Mouse (Mus musculus): ENCODE measurements around the gene Tfcp2. TPM values are rescaled to one million over a fixed set of nuclear protein-coding genes. Genes with fewer than 3 reads are reported as not detected.

Gene Tfcp2
- polyA plus RNA-seq (2015; fragmentation: Nextera tagmentation; extraction: Ambion mirVana) = 26.4 and 32.5 TPM in 2 replicates

DNA sequence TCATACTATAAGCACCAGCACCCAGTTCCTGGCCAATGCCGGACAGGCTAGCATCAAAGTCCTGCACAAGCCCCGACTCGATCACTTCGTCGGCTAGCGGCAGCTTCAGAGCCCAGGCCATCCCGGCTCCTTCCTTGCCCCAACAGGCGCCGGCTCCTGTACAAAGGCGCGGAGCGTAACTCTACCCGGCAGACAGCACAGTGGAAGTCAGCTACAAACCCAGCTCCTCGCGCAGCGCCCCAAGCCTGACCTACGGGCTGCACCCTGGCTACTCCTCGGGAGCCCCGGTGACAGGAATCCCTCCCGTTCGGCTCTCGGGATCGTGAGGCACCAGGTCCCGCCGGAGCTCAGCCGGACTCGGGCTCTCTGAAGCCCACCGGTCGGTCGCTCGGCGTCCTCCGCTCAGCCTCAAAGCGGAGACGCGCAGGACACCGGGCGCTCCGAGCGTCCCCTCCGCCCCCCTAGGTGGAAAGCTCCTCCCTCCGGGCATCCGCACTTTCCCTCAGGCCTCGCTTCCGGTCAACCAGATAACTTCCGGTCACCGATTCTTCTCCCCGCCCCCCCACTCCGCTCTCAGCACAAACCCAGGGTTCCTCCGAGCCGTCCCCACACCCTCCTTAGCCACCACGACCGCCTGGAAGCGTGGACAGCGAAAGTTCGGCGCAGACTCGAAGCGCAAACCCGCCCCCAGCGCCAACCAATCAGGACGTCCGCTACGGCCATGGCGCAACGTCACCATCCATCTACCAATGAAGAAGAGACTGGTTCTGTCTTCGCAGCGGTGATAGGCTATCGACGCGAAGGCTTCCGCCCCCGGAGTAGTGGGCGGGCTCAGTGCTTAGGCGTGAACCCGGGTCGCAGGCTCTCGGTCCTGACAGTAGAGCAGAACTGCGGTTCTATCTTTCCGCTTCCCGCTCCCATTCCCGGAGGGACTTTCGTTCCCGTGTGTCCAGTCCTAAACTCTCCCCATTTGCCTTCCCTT is at the start of gene Tfcp2:
Gene Tfcp2, minus strand, starts transcription at position 683 of the 982 bp plus-strand sequence.
- peak; percentile 99 for ATAC-seq (ENCODE audit: insufficient number of reproducible peaks, insufficient read depth, low FRiP score, low TSS enrichment, low read depth)
- Histone ChIP-seq H3K4me1 (peaks cover 10% of the 10 kb centered on the region), H3K36me3 (peaks cover 17% of the 10 kb centered on the region), H3K4me3 (peak within 1 kb of the TSS; percentile 88), H3K27me3 (no peaks in the 10 kb centered on the region), H3K9me3 (no peaks in the 10 kb centered on the region), H3K27ac (peak within 1 kb of the TSS; percentile 83), H3K9ac (peak within 1 kb of the TSS; percentile 90), H3K4me2 (peak within 1 kb of the TSS; percentile 88)
- WGBS = under 1% methylated on average over 84 of the region's 84 CpGs

DNA sequence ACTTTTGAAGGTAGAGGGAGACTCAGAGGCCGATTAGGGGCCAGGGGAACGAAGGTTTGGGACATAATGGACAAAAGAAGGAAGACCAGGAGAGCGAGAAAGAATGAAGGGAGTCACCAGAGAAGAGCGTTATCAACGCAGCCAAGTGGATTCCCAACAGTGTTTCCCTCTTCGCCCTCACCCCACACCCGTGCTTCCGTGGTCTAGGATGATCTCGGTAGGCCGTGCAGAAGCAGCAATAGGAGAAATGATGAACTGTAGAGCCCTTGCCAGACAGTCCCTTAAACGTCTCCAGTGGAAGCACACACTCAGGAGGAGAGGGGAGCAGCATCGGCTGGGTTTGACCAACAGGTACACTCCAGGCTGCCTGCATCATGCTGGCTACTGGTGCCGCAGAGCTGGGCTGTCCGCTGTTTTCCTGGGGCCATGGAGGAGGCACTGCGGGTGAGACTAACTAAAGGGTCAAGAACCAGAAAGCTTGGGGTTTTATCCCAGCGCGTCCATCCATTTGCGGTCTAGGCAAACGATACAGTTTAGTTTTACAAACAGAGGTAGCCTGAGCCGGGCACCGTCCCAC is 49.0 kb upstream of the Tfcp2 start:
- WGBS = 9% methylated on average over 21 of the region's 21 CpGs
- peaks cover 45% of the 10 kb centered on the region for H3K27me3 ChIP-seq
- H3K9ac ChIP-seq = peak overlapping the region; percentile 87; the same call in 1 of the 2 replicates
- ATAC-seq (ENCODE audit: insufficient number of reproducible peaks, insufficient read depth, low FRiP score, low TSS enrichment, low read depth) = no peak
- H3K4me2 ChIP-seq = peak overlapping the region; percentile 93
- H3K9me3 ChIP-seq = no peaks in the 10 kb centered on the region
- H3K4me3 ChIP-seq = peak overlapping the region; percentile 77
- peaks cover 23% of the 10 kb centered on the region for H3K4me1 ChIP-seq
- no peaks in the 10 kb centered on the region for H3K36me3 ChIP-seq
- H3K27ac ChIP-seq = no peak overlapping the region

DNA sequence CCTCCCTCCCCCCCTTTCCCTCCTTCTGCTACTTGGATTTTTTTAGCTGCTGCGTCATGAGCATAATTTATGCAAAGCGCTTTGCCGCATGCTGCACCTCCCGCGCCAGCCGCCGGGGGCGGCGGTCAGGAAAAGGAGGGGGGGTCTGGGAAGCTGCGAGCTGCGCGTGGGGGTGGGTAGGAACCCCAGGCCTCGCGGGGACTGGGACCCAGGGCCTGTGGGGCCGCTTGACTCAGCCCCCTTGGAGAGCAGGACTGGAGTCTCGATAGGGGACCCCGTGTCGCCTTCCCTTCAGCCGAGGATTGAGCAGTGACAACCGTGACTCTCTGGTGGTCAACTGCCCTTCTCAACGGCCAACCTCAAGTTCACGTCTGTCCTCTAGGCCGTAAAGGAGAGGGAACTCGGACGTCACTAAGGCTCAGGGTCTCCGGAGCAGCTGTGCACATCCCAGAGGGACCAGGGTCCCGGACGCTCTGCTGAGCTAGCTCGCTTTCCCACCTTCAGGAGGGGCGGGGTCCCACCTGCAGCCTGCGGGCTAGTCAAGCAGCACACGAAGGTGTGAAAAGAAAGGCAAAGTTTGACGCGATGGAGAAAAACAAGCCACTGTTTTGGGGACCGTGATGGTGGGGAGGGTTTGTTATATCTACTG is 48.4 kb upstream of the Tfcp2 start:
- under 1% methylated on average over 29 of the region's 35 CpGs for WGBS
- Histone ChIP-seq H3K27me3 (peaks cover 39% of the 10 kb centered on the region), H3K27ac (no peak overlapping the region)

DNA sequence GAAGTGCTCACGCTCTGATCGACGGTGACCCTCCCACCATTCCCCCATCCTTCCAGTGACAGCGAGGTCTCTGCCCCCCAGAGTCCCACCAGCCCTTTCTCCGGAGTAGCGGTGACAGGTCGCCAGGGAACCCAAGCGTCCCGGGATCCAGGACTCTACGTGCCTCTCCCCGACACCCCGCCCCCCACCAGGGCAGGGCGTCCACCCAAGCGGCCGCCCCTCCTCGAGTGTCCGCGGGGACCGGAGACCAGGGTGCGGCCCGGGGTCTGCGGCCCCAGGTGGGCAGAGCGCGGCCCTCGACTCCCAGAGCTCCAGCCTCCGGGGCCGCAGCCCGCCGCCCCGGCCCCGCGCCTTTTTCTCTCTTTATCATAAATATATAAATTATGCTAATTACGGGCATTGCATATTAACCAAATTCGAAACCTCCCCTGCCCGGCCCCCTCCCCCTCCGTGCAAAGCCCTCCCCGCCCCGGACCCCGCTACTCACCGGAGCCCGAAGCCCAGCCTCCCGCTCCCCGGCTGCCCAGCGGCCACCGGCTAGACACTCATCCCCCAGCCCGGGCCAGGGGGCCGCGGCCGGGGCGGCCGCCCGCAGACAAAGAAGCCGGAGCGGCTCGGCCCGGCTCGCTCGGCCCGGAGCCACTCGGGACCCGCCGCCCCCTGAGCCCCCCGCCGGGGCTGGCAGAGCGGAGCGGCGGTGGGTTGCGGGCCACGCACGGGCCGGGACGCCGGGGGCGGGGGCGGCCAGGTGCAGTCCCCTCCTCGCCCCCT is 47.7 kb upstream of the Tfcp2 start, which contains the start of gene Pou6f1:
Gene Pou6f1, minus strand, starts transcription at position 709 of the 771 bp plus-strand sequence.
- peaks cover 32% of the 10 kb centered on the region for H3K27me3 ChIP-seq
- WGBS = under 1% methylated on average over 52 of the region's 76 CpGs
- peak within 1 kb of the TSS; percentile 77 for H3K4me3 ChIP-seq
- peaks cover 14% of the 10 kb centered on the region for H3K4me1 ChIP-seq
- peak within 1 kb of the TSS; percentile 33; the same call in 1 of the 2 replicates for H3K27ac ChIP-seq
- H3K36me3 ChIP-seq = no peaks in the 10 kb centered on the region
- peak within 1 kb of the TSS; percentile 93 for H3K4me2 ChIP-seq
- no peaks in the 10 kb centered on the region for H3K9me3 ChIP-seq
- H3K9ac ChIP-seq = peak within 1 kb of the TSS; percentile 87
- peak; percentile 63; the same call in 1 of the 2 replicates for ATAC-seq (ENCODE audit: insufficient number of reproducible peaks, insufficient read depth, low FRiP score, low TSS enrichment, low read depth)

More for the DNA sequence above, 48.4 kb upstream of the Tfcp2 start:
- Histone ChIP-seq H3K9ac (peak overlapping the region; percentile 87), H3K9me3 (no peaks in the 10 kb centered on the region), H3K4me3 (peak overlapping the region; percentile 77), H3K36me3 (no peaks in the 10 kb centered on the region), H3K4me1 (peaks cover 19% of the 10 kb centered on the region), H3K4me2 (peak overlapping the region; percentile 93)
- ATAC-seq (ENCODE audit: insufficient number of reproducible peaks, insufficient read depth, low FRiP score, low TSS enrichment, low read depth) = peak; percentile 72; the same call in 1 of the 2 replicates

DNA sequence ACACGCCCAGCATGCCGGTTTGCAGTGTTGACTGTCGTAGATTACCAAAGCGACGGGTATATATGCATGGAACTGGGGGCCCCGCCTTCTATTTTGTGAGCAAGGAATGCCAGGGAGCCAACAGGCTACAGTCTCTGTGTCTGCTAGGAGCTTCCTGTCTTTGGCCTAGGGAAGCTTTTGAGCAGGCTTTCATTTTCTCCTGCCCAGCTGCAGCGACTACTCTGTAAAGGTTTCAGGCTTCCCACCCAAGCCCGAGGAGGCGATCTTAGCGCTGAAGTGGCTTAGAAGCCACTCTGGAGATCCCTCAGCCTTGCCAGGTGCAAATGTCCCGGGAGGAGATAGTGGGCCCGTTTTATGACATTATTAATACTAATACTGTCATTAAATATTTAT is 47.1 kb upstream of the Tfcp2 start:
- Histone ChIP-seq H3K9me3 (no peaks in the 10 kb centered on the region), H3K27ac (peak overlapping the region; percentile 33; the same call in 1 of the 2 replicates), H3K4me3 (peak overlapping the region; percentile 77), H3K4me2 (peak overlapping the region; percentile 93), H3K36me3 (no peaks in the 10 kb centered on the region), H3K4me1 (peaks cover 14% of the 10 kb centered on the region), H3K9ac (peak overlapping the region; percentile 87), H3K27me3 (peaks cover 32% of the 10 kb centered on the region)
- 1% methylated on average over 12 of the region's 12 CpGs for WGBS
- ATAC-seq (ENCODE audit: insufficient number of reproducible peaks, insufficient read depth, low FRiP score, low TSS enrichment, low read depth) = no peak

DNA sequence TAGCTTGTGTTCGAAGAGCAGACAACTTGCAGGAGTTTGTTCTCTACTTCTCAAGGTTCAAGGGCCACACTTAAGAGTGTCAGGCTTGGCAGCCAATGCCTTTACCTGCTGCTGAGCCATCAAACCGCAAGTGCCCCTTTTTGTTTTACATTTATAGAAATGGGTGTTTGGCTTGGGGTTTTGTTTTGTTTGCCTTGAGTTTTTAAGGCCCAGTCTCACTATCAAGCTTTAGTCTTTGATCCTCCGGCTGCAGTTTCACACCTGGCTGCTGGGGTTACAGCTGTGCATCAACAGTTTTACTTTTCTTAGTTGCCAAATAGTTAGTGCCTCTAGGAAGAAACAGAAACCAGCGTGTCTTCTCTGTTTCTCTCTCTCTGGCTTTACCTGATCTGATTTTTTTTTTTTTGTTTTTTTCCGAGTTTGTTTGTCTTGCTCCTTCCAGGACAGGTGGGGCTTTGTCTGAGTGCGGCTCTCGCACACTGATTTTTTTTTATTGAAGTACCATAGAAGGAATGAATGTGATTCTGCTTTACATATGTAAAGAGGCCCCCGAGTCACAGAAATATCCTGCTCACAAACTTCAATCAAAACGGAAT is 46.6 kb upstream of the Tfcp2 start:
- 26% methylated on average over 9 of the region's 9 CpGs for WGBS
- H3K27ac ChIP-seq = no peak overlapping the region
- peaks cover 14% of the 10 kb centered on the region for H3K4me1 ChIP-seq
- H3K27me3 ChIP-seq = peaks cover 27% of the 10 kb centered on the region
- H3K4me3 ChIP-seq = peak overlapping the region; percentile 77
- H3K9me3 ChIP-seq = no peaks in the 10 kb centered on the region
- no peak overlapping the region for H3K9ac ChIP-seq
- H3K4me2 ChIP-seq = peak overlapping the region; percentile 93
- no peaks in the 10 kb centered on the region for H3K36me3 ChIP-seq
- no peak for ATAC-seq (ENCODE audit: insufficient number of reproducible peaks, insufficient read depth, low FRiP score, low TSS enrichment, low read depth)

DNA sequence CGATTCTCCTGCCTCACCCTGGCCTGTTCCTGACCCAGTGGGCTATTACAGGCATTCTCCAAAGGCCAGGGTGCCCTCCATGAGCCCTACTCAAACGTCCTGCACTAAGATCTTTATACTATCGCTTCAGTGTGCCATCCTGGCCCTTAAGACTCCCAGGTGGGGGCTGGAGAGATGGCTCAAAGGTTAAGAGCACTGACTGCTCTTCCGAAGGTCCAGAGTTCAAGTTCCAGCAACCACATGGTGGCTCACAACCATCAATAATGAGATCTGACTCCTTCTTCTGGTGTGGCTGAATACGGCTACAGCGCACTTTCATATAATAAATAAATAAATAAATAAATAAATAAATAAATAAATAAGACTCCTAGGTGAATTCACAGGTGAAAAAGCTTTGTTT is 41.0 kb upstream of the Tfcp2 start:
- H3K27me3 ChIP-seq = no peaks in the 10 kb centered on the region
- WGBS = 80% methylated on average over 6 of the region's 6 CpGs
- no peak overlapping the region for H3K9ac ChIP-seq
- no peaks in the 10 kb centered on the region for H3K4me1 ChIP-seq
- H3K9me3 ChIP-seq = no peaks in the 10 kb centered on the region
- no peak overlapping the region for H3K4me3 ChIP-seq
- peaks cover 14% of the 10 kb centered on the region for H3K36me3 ChIP-seq
- H3K27ac ChIP-seq = no peak overlapping the region
- H3K4me2 ChIP-seq = no peak overlapping the region
- ATAC-seq (ENCODE audit: insufficient number of reproducible peaks, insufficient read depth, low FRiP score, low TSS enrichment, low read depth) = no peak

DNA sequence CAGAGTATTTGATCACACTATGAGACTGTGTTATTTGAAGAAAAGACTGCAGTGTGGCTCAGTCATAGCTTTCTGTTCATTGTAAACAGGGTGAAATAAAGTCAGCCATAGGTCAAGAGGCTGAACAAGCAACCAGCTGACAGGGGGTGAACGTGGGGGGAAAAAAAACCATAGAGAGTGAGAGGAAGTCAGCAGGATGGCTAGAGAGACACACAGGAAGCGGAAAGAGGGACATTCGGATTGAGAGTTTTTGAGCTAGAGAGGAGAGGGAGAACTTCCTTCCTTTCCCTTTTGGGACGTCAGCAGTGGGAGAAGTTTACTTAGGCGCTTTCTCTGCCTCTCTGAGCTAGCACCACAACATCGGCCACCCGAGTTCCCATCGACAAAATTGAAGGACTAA is 38.6 kb upstream of the Tfcp2 start:
- Histone ChIP-seq H3K36me3 (peaks cover 34% of the 10 kb centered on the region), H3K9ac (no peak overlapping the region), H3K4me2 (no peak overlapping the region), H3K9me3 (no peaks in the 10 kb centered on the region), H3K27me3 (no peaks in the 10 kb centered on the region), H3K27ac (no peak overlapping the region), H3K4me1 (no peaks in the 10 kb centered on the region), H3K4me3 (no peak overlapping the region)
- no peak for ATAC-seq (ENCODE audit: insufficient number of reproducible peaks, insufficient read depth, low FRiP score, low TSS enrichment, low read depth)
- 68% methylated on average over 8 of the region's 8 CpGs for WGBS

DNA sequence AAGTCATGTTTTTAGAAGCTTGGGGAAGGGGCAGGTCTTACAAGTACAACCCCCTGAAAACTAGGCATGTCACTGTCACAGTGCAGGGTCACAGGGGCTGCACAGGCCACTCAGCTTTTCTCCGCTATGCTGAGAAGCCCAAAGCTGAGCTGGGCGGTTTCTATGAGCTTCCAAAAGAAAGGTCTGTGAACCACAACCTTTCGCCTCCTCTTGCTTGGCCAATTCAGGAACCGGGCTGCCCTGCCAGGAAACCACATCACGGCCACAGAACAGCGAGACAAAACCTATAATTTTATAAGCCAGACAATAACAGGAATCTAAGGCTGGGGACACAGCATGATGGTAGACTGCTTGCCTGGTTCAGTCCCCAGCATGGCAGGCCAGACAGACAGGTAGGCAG is 36.5 kb upstream of the Tfcp2 start:
- Histone ChIP-seq H3K27ac (no peak overlapping the region), H3K9ac (no peak overlapping the region), H3K27me3 (no peaks in the 10 kb centered on the region), H3K9me3 (no peaks in the 10 kb centered on the region), H3K4me1 (no peaks in the 10 kb centered on the region), H3K36me3 (peaks cover 42% of the 10 kb centered on the region), H3K4me3 (no peak overlapping the region), H3K4me2 (no peak overlapping the region)
- no peak for ATAC-seq (ENCODE audit: insufficient number of reproducible peaks, insufficient read depth, low FRiP score, low TSS enrichment, low read depth)
- 73% methylated on average over 6 of the region's 6 CpGs for WGBS

DNA sequence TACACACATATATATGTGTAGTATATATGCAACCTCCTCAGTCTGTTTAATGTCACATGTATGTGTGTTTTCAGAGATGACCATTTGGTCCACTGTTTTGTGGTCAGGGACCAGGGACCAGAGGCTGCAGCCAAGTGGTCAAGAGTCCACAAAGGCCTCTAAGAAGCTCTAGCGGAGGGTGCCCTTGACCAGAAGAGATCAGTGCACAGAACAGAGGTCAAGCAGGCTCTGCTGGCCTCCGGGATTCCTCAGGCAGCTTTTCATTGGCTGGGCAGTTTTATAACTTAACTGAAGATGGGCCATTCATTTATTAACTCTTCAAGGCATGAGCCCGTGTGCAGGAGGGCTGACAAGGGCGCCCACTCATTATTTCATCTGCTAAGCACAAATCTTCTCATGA is 35.4 kb upstream of the Tfcp2 start:
- H3K4me3 ChIP-seq = no peak overlapping the region
- H3K36me3 ChIP-seq = peaks cover 50% of the 10 kb centered on the region
- 80% methylated on average over 4 of the region's 4 CpGs for WGBS
- no peak for ATAC-seq (ENCODE audit: insufficient number of reproducible peaks, insufficient read depth, low FRiP score, low TSS enrichment, low read depth)
- no peaks in the 10 kb centered on the region for H3K9me3 ChIP-seq
- H3K27ac ChIP-seq = no peak overlapping the region
- no peaks in the 10 kb centered on the region for H3K27me3 ChIP-seq
- no peak overlapping the region for H3K9ac ChIP-seq
- H3K4me1 ChIP-seq = no peaks in the 10 kb centered on the region
- no peak overlapping the region for H3K4me2 ChIP-seq

All from embryonic facial prominence, embryonic 13.5 days (tissue).